Mouse (Mus musculus): Measurements from ENCODE around the gene Sp2.

DNA sequence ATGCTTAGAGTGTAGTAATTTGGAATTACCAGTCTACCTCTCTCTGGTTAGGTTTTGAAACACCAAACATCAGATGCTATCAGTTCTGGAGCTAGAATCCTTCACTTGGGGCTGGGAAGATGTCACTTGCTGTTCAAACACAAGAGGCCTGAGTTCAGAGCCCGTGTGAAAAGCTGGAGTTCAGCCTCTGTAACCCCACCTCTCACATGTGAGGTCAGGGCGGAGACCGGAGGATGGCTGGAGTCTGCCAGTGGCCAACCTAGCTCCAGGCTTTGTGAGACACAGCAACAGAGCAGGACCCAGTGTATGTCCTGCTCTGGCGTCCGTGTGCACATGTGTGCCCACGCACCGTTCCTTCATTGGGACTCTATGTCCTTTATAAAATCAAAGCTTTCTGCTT, 3.4 kb downstream of the Sp2 start:
- TF ChIP-seq USF1 (IDR thresholded peaks at IDR 0.05; ENCODE audit: low read depth) (no peak), CTCF (IDR thresholded peaks at IDR 0.05; ENCODE audit: control insufficient read depth, insufficient read depth, insufficient read length) (no peak)

All from C2C12 (cell line).